Mouse (Mus musculus): ENCODE data around the gene Pgpep1. TPM values are rescaled to one million over a fixed set of nuclear protein-coding genes. Genes with fewer than 3 reads are reported as not detected.

Pgpep1 gene
- polyA plus RNA-seq, 1 experiment = 30.2 TPM

DNA sequence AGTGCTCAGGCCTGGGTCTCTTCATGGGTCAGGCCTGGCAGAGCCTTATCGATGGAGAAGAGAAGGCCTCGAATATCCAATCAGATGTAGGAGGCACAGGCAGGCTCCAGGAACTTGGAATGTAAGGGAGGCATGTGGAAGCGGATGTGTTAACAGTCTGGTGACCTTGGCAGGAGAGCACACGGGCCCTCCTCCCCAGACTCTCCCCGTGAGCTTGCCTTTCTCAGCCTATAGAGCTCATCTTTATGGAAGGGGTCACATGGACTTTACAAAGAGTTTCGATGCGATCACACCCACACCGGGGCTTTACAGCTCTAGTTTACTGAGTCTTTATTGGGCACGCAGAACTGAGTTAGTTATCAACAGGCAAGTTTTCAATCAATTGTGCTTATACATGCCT is 21.4 kb downstream of the Pgpep1 start:
- H3K36me3 ChIP-seq (ENCODE audit: control insufficient read depth, insufficient read depth, low read length, poor library complexity, severe bottlenecking) = no peaks in the 10 kb centered on the region
- H3K4me1 ChIP-seq (ENCODE audit: control insufficient read depth, insufficient read depth, low read length) = peaks cover 8% of the 10 kb centered on the region
- H3K9ac ChIP-seq (ENCODE audit: low read depth, poor library complexity, severe bottlenecking) = no peak overlapping the region
- peak overlapping the region; percentile 76 for H3K27ac ChIP-seq (ENCODE audit: insufficient read depth, low read length)
- 0 out of 2 replicates have a peak, but pooled peaks have one; percentile 19 for TF ChIP-seq EP300 (IDR thresholded peaks at IDR 0.05; ENCODE audit: insufficient read depth, low read depth, low read length)
- no peak for TF ChIP-seq POLR2A (IDR thresholded peaks at IDR 0.05; ENCODE audit: insufficient read depth, low read length)
- TF ChIP-seq CTCF (IDR thresholded peaks at IDR 0.05; ENCODE audit: low read depth, low read length) = no peak
- no peaks in the 10 kb centered on the region for H3K9me3 ChIP-seq (replicated peaks; ENCODE audit: control insufficient read depth, insufficient read depth, low read length, poor library complexity, severe bottlenecking)
- no peak overlapping the region for H3K4me3 ChIP-seq (ENCODE audit: low read depth, low read length)
- H3K27me3 ChIP-seq (ENCODE audit: control insufficient read depth, insufficient read depth, low read length, poor library complexity, severe bottlenecking) = no peaks in the 10 kb centered on the region

DNA sequence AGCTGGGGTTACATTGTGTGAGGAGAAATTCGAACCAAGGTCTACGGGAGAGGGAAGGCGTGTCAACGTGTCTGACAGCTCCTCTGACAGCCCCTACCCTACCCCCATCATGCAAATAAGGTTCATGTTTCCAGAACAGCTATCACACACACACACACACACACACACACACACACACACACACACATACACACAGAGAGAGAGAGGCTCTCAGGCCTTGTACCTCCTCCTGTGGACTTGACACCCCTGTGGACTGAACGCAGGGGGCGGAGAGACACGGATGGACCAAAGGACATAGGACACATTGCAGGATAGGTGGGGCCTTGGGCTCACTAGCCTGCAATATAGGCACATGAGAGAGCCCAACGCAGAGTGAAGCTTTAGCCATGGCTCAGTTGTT is 23.4 kb downstream of the Pgpep1 start:
- Histone ChIP-seq H3K9ac (ENCODE audit: low read depth, poor library complexity, severe bottlenecking) (no peak overlapping the region), H3K4me1 (ENCODE audit: control insufficient read depth, insufficient read depth, low read length) (peaks cover 11% of the 10 kb centered on the region), H3K36me3 (ENCODE audit: control insufficient read depth, insufficient read depth, low read length, poor library complexity, severe bottlenecking) (no peaks in the 10 kb centered on the region), H3K9me3 (replicated peaks; ENCODE audit: control insufficient read depth, insufficient read depth, low read length, poor library complexity, severe bottlenecking) (no peaks in the 10 kb centered on the region), H3K27ac (ENCODE audit: insufficient read depth, low read length) (peak overlapping the region; percentile 76; the same call in 1 of the 2 replicates), H3K27me3 (ENCODE audit: control insufficient read depth, insufficient read depth, low read length, poor library complexity, severe bottlenecking) (no peaks in the 10 kb centered on the region), H3K4me3 (ENCODE audit: low read depth, low read length) (no peak overlapping the region)
- TF ChIP-seq CTCF (IDR thresholded peaks at IDR 0.05; ENCODE audit: low read depth, low read length) (no peak), POLR2A (IDR thresholded peaks at IDR 0.05; ENCODE audit: insufficient read depth, low read length) (no peak)

DNA sequence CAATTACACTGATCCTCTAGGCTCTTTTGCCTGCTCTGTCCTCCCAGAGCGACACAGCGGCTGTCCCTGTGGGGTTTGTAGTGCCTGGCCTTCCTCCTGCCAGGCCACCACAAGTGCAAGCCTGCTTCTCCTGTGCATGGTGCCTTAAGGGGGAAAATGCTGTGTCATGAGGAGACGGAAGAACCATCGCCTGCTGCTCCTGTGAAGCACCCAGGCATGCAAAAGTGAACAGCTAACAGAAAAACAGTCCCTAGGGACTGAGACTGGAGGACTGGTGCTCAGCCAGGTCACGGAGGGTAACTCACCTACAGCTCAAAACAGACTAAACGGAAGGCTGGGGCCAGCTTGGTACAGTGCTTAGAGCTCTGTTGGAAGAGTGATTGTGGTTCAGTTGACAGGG is 24.7 kb downstream of the Pgpep1 start:
- H3K9me3 ChIP-seq (replicated peaks; ENCODE audit: control insufficient read depth, insufficient read depth, low read length, poor library complexity, severe bottlenecking) = no peaks in the 10 kb centered on the region
- no peak overlapping the region for H3K27ac ChIP-seq (ENCODE audit: insufficient read depth, low read length)
- no peak overlapping the region for H3K9ac ChIP-seq (ENCODE audit: low read depth, poor library complexity, severe bottlenecking)
- H3K4me3 ChIP-seq (ENCODE audit: low read depth, low read length) = no peak overlapping the region
- TF ChIP-seq EP300 (IDR thresholded peaks at IDR 0.05; ENCODE audit: insufficient read depth, low read depth, low read length) = no peak
- no peak for TF ChIP-seq POLR2A (IDR thresholded peaks at IDR 0.05; ENCODE audit: insufficient read depth, low read length)
- TF ChIP-seq CTCF (IDR thresholded peaks at IDR 0.05; ENCODE audit: low read depth, low read length) = no peak
- H3K4me1 ChIP-seq (ENCODE audit: control insufficient read depth, insufficient read depth, low read length) = peaks cover 11% of the 10 kb centered on the region
- H3K36me3 ChIP-seq (ENCODE audit: control insufficient read depth, insufficient read depth, low read length, poor library complexity, severe bottlenecking) = no peaks in the 10 kb centered on the region
- no peaks in the 10 kb centered on the region for H3K27me3 ChIP-seq (ENCODE audit: control insufficient read depth, insufficient read depth, low read length, poor library complexity, severe bottlenecking)

DNA sequence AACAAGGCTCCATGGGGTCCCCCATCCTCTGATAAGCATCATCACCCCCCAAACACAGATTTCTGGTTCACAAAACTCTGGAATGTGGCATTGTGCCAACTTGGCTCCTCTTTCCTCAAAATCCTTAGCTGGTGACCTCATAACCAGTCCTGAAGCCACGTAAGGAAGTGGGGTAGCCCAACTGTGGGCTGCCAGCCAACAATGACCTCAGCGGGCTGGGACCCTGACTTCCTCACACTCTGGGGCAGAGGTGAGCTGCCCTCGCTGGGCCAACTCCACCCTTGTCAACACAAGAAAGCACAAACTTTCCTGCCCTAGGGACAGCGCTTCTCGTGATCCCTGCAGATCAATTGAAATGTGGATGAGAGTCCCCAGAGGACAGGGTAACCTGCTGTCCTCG is 26.1 kb downstream of the Pgpep1 start:
- Histone ChIP-seq H3K9me3 (replicated peaks; ENCODE audit: control insufficient read depth, insufficient read depth, low read length, poor library complexity, severe bottlenecking) (no peaks in the 10 kb centered on the region), H3K27me3 (ENCODE audit: control insufficient read depth, insufficient read depth, low read length, poor library complexity, severe bottlenecking) (no peaks in the 10 kb centered on the region), H3K27ac (ENCODE audit: insufficient read depth, low read length) (no peak overlapping the region), H3K36me3 (ENCODE audit: control insufficient read depth, insufficient read depth, low read length, poor library complexity, severe bottlenecking) (no peaks in the 10 kb centered on the region), H3K9ac (ENCODE audit: low read depth, poor library complexity, severe bottlenecking) (no peak overlapping the region), H3K4me1 (ENCODE audit: control insufficient read depth, insufficient read depth, low read length) (peaks cover 9% of the 10 kb centered on the region), H3K4me3 (ENCODE audit: low read depth, low read length) (no peak overlapping the region)
- TF ChIP-seq CTCF (IDR thresholded peaks at IDR 0.05; ENCODE audit: low read depth, low read length) (no peak), POLR2A (IDR thresholded peaks at IDR 0.05; ENCODE audit: insufficient read depth, low read length) (no peak), EP300 (IDR thresholded peaks at IDR 0.05; ENCODE audit: insufficient read depth, low read depth, low read length) (no peak)

DNA sequence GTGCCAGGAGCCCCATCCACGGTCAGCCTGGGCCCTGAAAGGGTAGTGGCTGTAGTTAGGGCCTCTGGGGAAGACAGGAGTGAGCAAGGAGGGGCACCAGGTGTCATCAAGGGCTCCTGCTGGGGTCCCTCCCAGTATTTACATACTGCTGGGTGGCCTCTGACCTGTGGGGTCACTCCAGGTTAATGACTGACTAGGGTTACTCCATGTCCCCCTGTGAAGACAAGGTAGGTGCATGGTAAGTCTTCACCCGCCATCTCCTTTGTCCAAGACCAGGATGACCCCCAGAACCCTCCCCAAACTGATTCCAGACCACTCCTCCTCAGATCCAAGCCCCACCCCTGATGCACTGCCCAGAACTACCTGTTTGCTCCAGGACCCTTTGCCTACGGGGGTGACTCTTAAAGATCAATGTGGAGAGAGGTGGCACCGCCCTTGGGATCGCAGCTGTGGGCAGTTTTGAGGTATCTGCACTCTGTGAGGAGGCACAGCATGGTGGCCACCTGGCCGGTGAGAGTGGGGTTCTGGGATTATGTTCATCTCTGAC is 27.8 kb downstream of the Pgpep1 start, which contains the start of gene Gdf15:
TSS of gene Gdf15 (minus strand) at position 111 of the 547 bp plus-strand sequence.
- Histone ChIP-seq H3K27me3 (ENCODE audit: control insufficient read depth, insufficient read depth, low read length, poor library complexity, severe bottlenecking) (no peaks in the 10 kb centered on the region), H3K9ac (ENCODE audit: low read depth, poor library complexity, severe bottlenecking) (peak within 1 kb of the TSS; percentile 69), H3K4me3 (ENCODE audit: low read depth, low read length) (peak within 1 kb of the TSS; percentile 50), H3K27ac (ENCODE audit: insufficient read depth, low read length) (peak within 1 kb of the TSS; percentile 82), H3K36me3 (ENCODE audit: control insufficient read depth, insufficient read depth, low read length, poor library complexity, severe bottlenecking) (no peaks in the 10 kb centered on the region), H3K4me1 (ENCODE audit: control insufficient read depth, insufficient read depth, low read length) (peaks cover 4% of the 10 kb centered on the region), H3K9me3 (replicated peaks; ENCODE audit: control insufficient read depth, insufficient read depth, low read length, poor library complexity, severe bottlenecking) (no peaks in the 10 kb centered on the region)
- no peak for TF ChIP-seq POLR2A (IDR thresholded peaks at IDR 0.05; ENCODE audit: insufficient read depth, low read length)
- TF ChIP-seq CTCF (IDR thresholded peaks at IDR 0.05; ENCODE audit: low read depth, low read length) = no peak
- TF ChIP-seq EP300 (IDR thresholded peaks at IDR 0.05; ENCODE audit: insufficient read depth, low read depth, low read length) = no peak

DNA sequence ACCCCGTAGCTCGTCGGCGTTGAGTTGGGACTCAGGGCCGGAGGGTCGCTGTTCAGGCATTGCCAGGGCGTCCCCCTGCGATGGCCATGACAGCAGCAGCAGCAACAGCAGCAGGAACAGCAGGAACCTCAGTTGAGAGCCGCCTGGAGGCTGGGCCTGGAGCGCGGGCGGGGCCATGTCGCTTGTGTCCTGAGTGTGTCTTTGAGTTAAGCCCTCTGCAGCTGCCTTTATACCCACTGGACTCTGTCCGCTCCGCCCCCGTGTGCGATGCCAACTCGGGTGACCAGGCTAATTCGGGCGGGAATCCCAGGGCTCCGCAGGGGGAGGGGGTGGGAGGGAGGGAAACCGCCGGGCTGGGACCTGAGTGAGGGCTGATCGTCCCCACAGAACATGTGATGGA is 28.8 kb downstream of the Pgpep1 start:
- Histone ChIP-seq H3K27me3 (ENCODE audit: control insufficient read depth, insufficient read depth, low read length, poor library complexity, severe bottlenecking) (no peaks in the 10 kb centered on the region), H3K9ac (ENCODE audit: low read depth, poor library complexity, severe bottlenecking) (peak overlapping the region; percentile 69), H3K4me3 (ENCODE audit: low read depth, low read length) (peak overlapping the region; percentile 50)

More for the DNA sequence above, 28.8 kb downstream of the Pgpep1 start:
- Histone ChIP-seq H3K36me3 (ENCODE audit: control insufficient read depth, insufficient read depth, low read length, poor library complexity, severe bottlenecking) (no peaks in the 10 kb centered on the region), H3K9me3 (replicated peaks; ENCODE audit: control insufficient read depth, insufficient read depth, low read length, poor library complexity, severe bottlenecking) (no peaks in the 10 kb centered on the region), H3K4me1 (ENCODE audit: control insufficient read depth, insufficient read depth, low read length) (peaks cover 4% of the 10 kb centered on the region), H3K27ac (ENCODE audit: insufficient read depth, low read length) (peak overlapping the region; percentile 82)
- TF ChIP-seq POLR2A (IDR thresholded peaks at IDR 0.05; ENCODE audit: insufficient read depth, low read length) = no peak
- TF ChIP-seq EP300 (IDR thresholded peaks at IDR 0.05; ENCODE audit: insufficient read depth, low read depth, low read length) = 0 out of 2 replicates have a peak, but pooled peaks have one; percentile 4

Data from ES-Bruce4 (cell line).